Mouse (Mus musculus): ENCODE results near the gene Suclg2. TPM values are rescaled to one million over a fixed set of nuclear protein-coding genes. Genes with fewer than 3 reads are reported as not detected.
"Not testable (repeated sequence)": the region's sequence is repeated elsewhere in the genome, so short reads cannot be mapped to it uniquely, and the experiment has no call there.

Gene Suclg2
- polyA plus RNA-seq, 1 experiment from 2014 or later = 35.1 TPM

DNA sequence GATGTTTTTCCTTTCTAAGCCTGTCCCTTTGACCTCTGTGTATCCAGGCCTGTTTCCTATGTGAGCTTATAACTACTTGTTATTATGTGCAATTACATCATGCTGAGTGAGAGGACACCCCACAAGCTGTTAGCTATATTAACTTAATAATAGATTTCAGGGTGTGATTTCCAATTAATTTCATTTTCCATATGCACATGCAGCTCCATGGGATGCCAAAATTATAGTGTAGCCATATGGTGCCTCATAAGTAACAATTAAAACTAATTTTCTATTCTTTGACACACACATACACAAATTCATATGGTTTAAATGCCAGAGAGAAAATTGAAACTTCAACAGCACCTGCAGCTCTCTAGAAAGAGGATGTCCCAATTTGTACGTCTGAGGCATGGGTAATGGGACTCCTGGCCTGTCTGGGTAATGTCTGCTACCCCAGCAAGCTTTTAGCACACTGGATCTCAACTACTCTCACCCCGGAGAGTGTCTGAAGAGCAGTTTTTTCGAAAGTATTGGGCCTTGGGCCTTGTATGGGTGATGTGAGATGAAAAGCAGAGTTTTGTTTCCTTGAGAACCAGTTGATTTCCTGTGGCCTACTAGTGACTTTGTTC is 106.1 kb downstream of the Suclg2 start:
- Histone ChIP-seq H3K9me3 (no peaks in the 10 kb centered on the region), H3K9ac (no peak overlapping the region), H3K27me3 (no peaks in the 10 kb centered on the region), H3K36me3 (replicated peaks) (no peaks in the 10 kb centered on the region), H3K4me1 (no peaks in the 10 kb centered on the region), H3K27ac (no peak overlapping the region), H3K4me3 (replicated peaks) (no peak overlapping the region), H3K4me2 (no peak overlapping the region)
- 73% methylated on average over 3 of the region's 3 CpGs for WGBS
- ATAC-seq (ENCODE audit: low FRiP score) = no peak

DNA sequence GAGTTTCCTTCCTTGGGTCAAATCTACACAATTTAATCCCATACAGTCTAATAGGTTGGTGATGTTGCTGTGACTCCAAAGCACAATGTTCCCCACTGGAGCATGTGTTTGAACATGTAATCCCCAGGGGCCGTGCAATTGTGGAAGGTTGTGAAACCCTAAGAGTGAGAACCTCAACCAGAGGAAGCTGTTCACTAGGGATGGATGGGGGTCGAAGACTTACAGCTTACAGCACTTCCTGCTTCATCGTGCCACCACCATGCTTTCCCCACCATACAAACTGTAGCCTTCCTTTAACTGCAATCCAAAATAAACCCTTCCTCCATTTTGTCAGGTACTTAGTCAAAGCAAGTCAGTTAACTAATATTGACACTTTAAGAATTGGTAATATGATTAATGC is 107.5 kb downstream of the Suclg2 start:
- H3K4me2 ChIP-seq = no peak overlapping the region
- H3K36me3 ChIP-seq (replicated peaks) = no peaks in the 10 kb centered on the region
- no peak for ATAC-seq (ENCODE audit: low FRiP score)

DNA sequence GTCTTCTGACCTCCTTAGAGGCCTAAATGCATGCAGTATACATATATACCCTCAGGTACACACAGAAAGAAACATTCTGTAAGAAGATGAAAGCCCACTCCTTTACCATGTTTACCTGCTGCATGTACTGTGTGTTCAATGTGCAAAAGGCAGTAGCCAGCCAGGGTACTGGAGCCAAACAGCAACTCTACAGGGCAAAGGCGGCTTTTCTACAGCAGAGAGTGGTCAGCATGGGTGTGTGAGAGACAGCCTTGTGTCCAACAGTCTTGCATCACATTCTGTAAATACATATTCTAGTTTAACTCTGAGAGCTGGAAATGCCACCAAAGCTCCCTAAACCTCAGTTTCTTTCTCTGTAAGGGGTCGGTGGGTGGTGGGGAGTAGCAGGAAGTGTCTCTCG is 110.5 kb downstream of the Suclg2 start:
- no peak overlapping the region for H3K27ac ChIP-seq
- no peaks in the 10 kb centered on the region for H3K9me3 ChIP-seq
- no peak overlapping the region for H3K4me3 ChIP-seq (replicated peaks)
- H3K27me3 ChIP-seq = no peaks in the 10 kb centered on the region
- 90% methylated on average over 3 of the region's 3 CpGs for WGBS
- no peaks in the 10 kb centered on the region for H3K4me1 ChIP-seq
- H3K9ac ChIP-seq = no peak overlapping the region
- no peak overlapping the region for H3K4me2 ChIP-seq
- no peaks in the 10 kb centered on the region for H3K36me3 ChIP-seq (replicated peaks)
- ATAC-seq (ENCODE audit: low FRiP score) = no peak

More for the DNA sequence above, 107.5 kb downstream of the Suclg2 start:
- H3K9ac ChIP-seq = no peak overlapping the region
- 96% methylated on average over 3 of the region's 3 CpGs for WGBS
- H3K4me1 ChIP-seq = no peaks in the 10 kb centered on the region
- no peaks in the 10 kb centered on the region for H3K27me3 ChIP-seq
- no peak overlapping the region for H3K27ac ChIP-seq
- H3K9me3 ChIP-seq = no peaks in the 10 kb centered on the region
- H3K4me3 ChIP-seq (replicated peaks) = no peak overlapping the region

DNA sequence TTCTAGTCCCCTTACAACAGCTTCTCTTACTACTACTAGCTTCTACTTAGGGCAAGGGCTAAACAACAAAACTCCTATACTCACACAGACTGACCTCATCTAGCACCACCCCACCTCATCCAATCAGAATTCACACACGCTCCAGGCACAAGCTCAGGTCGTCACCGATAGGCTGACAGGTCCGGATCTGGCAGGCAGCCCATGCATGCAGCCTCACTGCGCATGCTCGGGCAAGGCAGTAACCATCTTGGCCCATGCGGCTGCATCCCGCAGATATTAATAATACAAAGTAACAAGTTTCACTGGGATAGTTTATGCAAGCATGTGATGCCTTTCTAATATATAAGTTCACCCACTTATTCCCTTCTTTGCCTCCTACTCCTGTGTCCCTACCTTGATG is 117.9 kb downstream of the Suclg2 start:
- H3K9ac ChIP-seq; H3K4me1 ChIP-seq; H3K9me3 ChIP-seq; H3K36me3 ChIP-seq (replicated peaks); H3K27me3 ChIP-seq; ATAC-seq (ENCODE audit: low FRiP score); H3K27ac ChIP-seq; H3K4me3 ChIP-seq (replicated peaks); H3K4me2 ChIP-seq: not testable (repeated sequence)
- WGBS = 94% methylated on average over 8 of the region's 8 CpGs

DNA sequence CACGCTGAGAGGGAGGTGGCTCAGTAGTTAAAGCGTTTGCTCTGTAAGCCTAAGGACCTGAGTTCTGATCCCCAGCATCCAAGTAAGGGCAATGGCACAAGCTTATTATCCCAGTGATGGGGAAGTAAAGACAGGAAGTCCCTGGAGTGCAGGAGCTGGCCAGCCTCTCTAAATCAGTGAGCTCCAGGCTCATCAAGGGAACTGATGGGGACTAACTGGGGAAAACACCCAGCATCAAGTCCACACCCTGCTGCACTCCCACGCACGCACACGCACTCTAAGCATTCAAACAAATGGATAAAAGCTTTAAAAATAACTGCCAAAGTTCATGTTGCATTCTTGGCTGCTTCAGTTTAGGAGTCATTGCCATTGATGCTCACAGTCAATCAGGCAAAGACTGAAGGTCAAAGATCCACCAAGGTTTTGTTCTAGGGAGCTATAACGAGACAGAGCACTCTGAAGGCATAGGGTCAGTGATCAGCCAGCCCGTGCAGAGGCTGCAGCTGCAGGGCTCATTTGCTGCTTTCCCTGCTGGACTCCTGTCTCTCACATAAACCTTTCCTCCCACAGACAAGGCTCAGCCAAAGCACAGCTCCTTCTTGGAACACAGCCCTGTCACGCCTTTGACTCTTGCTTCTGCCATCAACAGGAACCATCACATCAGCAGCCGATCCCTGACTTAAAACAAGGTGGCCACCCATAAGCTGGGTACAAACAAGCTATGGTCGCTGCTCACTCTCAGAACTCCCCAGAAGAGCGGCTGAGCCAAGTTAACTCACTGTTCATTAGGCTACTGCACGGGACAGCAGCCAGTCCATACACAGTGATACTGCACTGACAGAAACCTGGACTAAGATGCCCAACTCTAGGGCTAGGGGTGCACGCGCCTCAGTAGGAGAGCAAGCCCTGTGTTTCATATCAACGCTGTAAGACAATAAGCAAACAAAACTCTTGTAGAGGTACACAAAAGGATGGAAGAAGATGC is 121.5 kb downstream of the Suclg2 start:
- no peak overlapping the region for H3K4me2 ChIP-seq
- H3K9me3 ChIP-seq = no peaks in the 10 kb centered on the region
- no peaks in the 10 kb centered on the region for H3K36me3 ChIP-seq (replicated peaks)
- H3K4me1 ChIP-seq = peaks cover 7% of the 10 kb centered on the region; the same call in 1 of the 2 replicates
- no peak overlapping the region for H3K4me3 ChIP-seq (replicated peaks)
- no peak overlapping the region for H3K27ac ChIP-seq
- ATAC-seq (ENCODE audit: low FRiP score) = no peak
- H3K27me3 ChIP-seq = no peaks in the 10 kb centered on the region
- 73% methylated on average over 15 of the region's 15 CpGs for WGBS
- no peak overlapping the region for H3K9ac ChIP-seq

DNA sequence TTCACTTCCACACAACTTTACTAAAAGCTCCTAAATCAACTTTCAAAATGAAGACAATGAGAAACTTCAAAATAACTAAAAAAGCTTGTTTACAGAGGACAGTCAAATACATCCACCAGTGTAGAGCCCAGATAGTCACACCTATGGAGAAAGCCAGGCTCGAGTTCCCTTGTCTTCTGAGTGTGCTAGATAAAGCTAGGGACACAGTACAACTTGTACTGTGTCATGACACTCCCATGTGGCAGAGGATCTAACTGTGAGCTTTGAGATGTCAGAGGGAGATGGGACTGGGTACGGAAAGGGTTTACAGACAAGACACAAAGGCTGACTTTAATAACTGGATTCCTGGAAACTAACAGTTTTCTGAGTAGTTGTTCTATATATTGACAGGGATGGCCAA is 122.7 kb downstream of the Suclg2 start:
- Histone ChIP-seq H3K27ac (no peak overlapping the region), H3K9ac (no peak overlapping the region), H3K36me3 (replicated peaks) (no peaks in the 10 kb centered on the region), H3K4me1 (peaks cover 7% of the 10 kb centered on the region; the same call in 1 of the 2 replicates), H3K4me2 (no peak overlapping the region), H3K27me3 (no peaks in the 10 kb centered on the region), H3K4me3 (replicated peaks) (no peak overlapping the region), H3K9me3 (no peaks in the 10 kb centered on the region)
- no peak for ATAC-seq (ENCODE audit: low FRiP score)
- 72% methylated on average over 2 of the region's 2 CpGs for WGBS

DNA sequence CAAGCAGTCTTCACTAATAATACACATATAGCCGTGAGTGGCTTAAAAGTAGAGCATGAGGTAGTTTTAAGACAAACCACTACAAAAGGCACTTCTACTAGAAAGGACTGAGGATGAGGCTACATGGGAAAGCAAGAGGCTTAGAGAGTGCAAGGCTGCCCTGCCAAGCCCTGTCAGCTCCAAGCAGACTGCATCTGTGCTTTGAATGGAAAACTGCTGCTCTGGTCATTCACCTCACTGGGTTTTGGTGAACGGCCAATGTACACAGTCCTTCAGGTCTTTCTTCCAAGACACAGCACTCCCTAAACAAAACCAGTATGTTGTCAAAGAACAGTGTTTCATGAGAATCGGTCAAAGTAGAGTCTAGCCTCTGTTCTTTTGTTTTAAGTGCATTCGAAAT is 124.4 kb downstream of the Suclg2 start:
- Histone ChIP-seq H3K4me2 (no peak overlapping the region), H3K9me3 (no peaks in the 10 kb centered on the region), H3K4me1 (peaks cover 13% of the 10 kb centered on the region; the same call in 1 of the 2 replicates), H3K36me3 (replicated peaks) (no peaks in the 10 kb centered on the region), H3K9ac (no peak overlapping the region), H3K27me3 (no peaks in the 10 kb centered on the region), H3K27ac (no peak overlapping the region), H3K4me3 (replicated peaks) (no peak overlapping the region)
- no peak for ATAC-seq (ENCODE audit: low FRiP score)
- WGBS = 84% methylated on average over 4 of the region's 4 CpGs

DNA sequence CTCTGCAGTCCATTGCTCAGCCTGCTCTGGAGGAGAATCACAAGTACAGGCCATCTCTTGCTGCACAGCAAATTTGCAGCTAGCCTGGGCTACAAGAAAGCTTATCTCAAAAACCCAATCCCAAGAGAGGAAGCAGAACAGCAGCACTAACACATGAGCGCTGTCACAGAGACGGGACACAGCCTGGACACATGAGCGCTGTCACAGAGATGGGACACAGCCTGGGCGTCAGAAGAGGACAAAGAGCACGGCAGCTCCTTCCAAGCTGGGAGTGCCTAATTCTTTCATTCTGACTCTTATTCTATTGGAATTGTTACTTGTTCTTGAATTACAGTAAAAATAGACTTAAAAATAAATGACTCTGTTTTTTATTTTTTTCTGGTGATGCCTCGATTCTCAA is 126.2 kb downstream of the Suclg2 start:
- Histone ChIP-seq H3K9ac (no peak overlapping the region), H3K36me3 (replicated peaks) (no peaks in the 10 kb centered on the region), H3K4me3 (replicated peaks) (no peak overlapping the region), H3K27me3 (no peaks in the 10 kb centered on the region), H3K27ac (no peak overlapping the region), H3K4me2 (no peak overlapping the region), H3K9me3 (no peaks in the 10 kb centered on the region), H3K4me1 (peaks cover 13% of the 10 kb centered on the region; the same call in 1 of the 2 replicates)
- ATAC-seq (ENCODE audit: low FRiP score) = no peak
- WGBS = 91% methylated on average over 6 of the region's 6 CpGs

DNA sequence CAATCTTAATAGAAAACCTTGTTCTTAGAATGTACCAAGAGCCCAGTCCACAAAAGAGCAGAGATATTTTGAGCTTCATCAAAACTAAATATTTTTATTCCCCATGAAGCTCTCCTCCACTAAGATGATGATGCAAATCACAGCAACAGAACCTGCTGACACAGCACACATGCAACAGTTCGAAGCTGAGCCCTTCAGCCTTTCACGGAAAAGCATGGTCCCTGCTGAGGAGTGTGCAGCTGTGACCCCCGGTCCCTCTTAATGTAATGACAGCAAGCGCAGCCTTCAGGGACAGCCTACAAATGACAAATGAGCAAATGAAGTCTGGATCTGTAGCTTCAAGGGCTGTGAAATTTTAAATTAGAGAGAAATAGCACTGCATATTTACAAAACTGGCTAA is 128.1 kb downstream of the Suclg2 start:
- Histone ChIP-seq H3K27me3 (no peaks in the 10 kb centered on the region), H3K36me3 (replicated peaks) (no peaks in the 10 kb centered on the region), H3K9ac (no peak overlapping the region), H3K4me2 (no peak overlapping the region), H3K9me3 (no peaks in the 10 kb centered on the region), H3K27ac (no peak overlapping the region), H3K4me3 (replicated peaks) (no peak overlapping the region), H3K4me1 (0 out of 2 replicates have a peak, but pooled peaks cover 10% of the 10 kb centered on the region)
- 30% methylated on average over 4 of the region's 4 CpGs for WGBS
- no peak for ATAC-seq (ENCODE audit: low FRiP score)

DNA sequence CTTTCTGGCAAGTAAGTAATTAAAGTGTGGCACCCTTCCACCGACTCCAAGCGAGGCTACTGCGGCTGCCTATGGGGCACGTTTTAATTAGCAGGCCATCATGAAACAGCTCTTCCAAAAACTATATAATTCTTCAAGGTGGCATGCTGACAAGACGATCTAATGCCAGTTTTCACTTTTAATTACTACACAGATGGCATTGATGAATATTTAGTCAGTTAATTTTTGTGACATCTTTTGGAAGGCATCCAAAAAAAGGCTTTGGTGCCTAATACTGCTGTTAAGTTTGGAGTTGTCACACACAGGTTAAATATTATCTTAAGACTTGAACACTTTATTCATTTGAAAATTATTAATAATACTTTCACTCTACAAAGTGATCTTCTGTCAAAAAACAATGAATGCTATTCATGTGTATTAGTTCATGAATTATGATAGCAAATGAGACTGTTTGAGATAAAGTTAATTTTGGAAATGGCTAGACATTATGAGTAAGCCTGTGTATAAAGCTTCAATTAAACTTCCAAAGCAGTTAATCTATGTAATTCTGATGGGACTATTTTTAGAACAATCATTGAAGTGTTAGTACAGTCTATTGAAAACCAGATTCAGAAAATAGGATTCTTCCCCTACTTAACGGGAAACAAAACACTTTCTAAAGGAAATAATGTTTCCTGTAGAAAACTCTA is 131.3 kb downstream of the Suclg2 start:
- H3K9me3 ChIP-seq = no peaks in the 10 kb centered on the region
- no peaks in the 10 kb centered on the region for H3K36me3 ChIP-seq (replicated peaks)
- H3K27me3 ChIP-seq = no peaks in the 10 kb centered on the region
- WGBS = 65% methylated on average over 6 of the region's 6 CpGs
- ATAC-seq (ENCODE audit: low FRiP score) = no peak; the same call in 1 of the 2 replicates
- H3K4me1 ChIP-seq = 0 out of 2 replicates have a peak, but pooled peaks cover 6% of the 10 kb centered on the region
- no peak overlapping the region for H3K4me3 ChIP-seq (replicated peaks)
- H3K9ac ChIP-seq = no peak overlapping the region
- no peak overlapping the region for H3K27ac ChIP-seq
- H3K4me2 ChIP-seq = no peak overlapping the region

DNA sequence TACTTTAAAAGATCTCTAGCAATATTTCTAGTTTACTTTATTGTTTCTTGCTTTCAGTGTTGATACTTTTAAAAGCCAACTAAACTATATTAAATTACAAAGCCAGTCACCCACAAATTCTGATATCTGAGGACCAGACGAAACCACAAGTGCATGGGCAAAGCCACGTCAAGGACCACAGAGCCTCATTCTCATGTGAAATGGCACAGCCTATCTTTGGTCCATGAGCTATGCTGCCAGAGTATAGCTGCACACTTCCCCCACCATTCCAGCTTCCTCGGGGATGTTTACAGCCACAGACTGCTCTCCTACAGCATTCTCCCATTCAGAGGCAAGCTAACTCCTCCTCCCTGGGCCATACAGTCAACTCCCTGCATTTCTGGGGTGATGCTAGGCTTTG is 136.7 kb downstream of the Suclg2 start:
- ATAC-seq (ENCODE audit: low FRiP score) = no peak
- H3K4me3 ChIP-seq (replicated peaks) = no peak overlapping the region
- WGBS = 89% methylated on average over 3 of the region's 3 CpGs

DNA sequence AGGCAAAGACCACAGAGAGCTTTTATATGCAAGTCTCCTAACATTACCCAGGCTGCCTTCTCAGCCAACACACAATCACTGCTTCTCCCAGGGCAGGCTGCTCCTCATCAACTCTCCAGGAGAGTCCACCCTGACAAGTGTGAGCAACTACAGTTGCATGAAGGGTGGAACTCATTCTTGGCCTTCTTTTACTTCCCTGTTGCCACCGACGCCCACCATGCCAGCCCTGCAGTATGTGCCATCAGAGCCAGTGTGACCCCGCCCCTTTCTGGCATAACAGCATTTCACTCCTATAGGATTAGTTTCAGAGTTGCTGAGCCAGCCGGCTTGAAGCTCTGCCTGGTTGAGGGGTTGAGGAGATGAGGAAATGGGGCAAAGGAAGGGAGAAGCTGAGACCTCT is 138.8 kb downstream of the Suclg2 start:
- no peaks in the 10 kb centered on the region; the same call in 1 of the 2 replicates for H3K27me3 ChIP-seq
- ATAC-seq (ENCODE audit: low FRiP score) = no peak
- H3K4me1 ChIP-seq = peaks cover 13% of the 10 kb centered on the region
- H3K9me3 ChIP-seq = no peaks in the 10 kb centered on the region
- H3K36me3 ChIP-seq (replicated peaks) = no peaks in the 10 kb centered on the region
- H3K4me3 ChIP-seq (replicated peaks) = no peak overlapping the region
- H3K27ac ChIP-seq = no peak overlapping the region
- H3K9ac ChIP-seq = no peak overlapping the region
- 72% methylated on average over 4 of the region's 4 CpGs for WGBS
- H3K4me2 ChIP-seq = no peak overlapping the region

More for the DNA sequence above, 136.7 kb downstream of the Suclg2 start:
- Histone ChIP-seq H3K4me1 (no peaks in the 10 kb centered on the region), H3K27ac (no peak overlapping the region), H3K4me2 (no peak overlapping the region), H3K27me3 (no peaks in the 10 kb centered on the region; the same call in 1 of the 2 replicates), H3K9ac (no peak overlapping the region), H3K9me3 (no peaks in the 10 kb centered on the region), H3K36me3 (replicated peaks) (no peaks in the 10 kb centered on the region)

Measured in forebrain, embryonic 12.5 days (tissue).